8 mouse cellular contexts compared by ENCODE assay signal in the genomic region with DNA sequence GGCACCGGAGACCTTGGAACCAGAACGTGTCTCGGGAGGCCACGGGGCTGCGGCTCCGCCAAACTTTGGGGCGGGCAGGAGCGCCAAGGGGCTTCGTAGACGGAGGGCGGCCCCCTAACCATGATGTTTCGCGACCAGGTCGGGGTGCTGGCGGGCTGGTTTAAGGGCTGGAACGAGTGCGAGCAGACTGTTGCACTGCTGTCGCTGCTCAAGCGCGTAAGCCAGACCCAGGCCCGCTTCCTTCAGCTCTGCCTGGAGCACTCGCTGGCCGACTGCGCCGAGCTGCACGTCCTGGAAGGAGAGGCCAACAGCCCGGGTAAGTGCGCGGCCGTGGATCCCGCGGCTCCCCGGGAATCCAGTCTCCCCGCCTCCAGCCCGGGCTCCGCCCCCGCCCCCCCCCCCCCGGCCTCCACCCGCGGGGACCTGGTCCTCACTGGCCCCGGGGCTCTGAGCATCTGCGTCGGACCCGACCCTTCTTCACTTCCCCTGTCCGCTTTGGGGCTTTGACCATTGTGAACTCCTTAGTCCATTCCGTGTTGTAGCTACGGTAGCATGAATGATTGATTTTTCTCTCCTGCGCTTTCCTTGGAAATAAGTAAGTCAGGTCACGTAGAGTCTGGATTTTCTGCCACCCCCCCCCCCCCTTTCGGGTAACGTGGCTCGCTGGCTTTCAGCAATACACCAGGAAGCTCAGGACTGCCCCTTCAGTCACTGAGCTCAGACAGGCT. TPM values are rescaled to one million over a fixed set of nuclear protein-coding genes. Genes with fewer than 3 reads are reported as not detected.
DNase-seq lines count a peak whose midpoint lies in the region; ATAC-seq and TF ChIP-seq lines count a peak whose summit lies in the region.

No protein-coding gene starts in this region.

- no peaks in the 10 kb centered on the region for H3K9me3 ChIP-seq in forebrain, postnatal 0 days (ENCODE audit: low read length)
- H3K9me3 ChIP-seq in liver, postnatal 0 days (ENCODE audit: low read length): no peaks in the 10 kb centered on the region

- peak overlapping the region; percentile 51 for H3K9ac ChIP-seq in forebrain, postnatal 0 days
- peak overlapping the region; percentile 27 for H3K9ac ChIP-seq in liver, postnatal 0 days (replicated peaks)

- peak; percentile 52 for DNase-seq in ES-CJ7 (ENCODE audit: low read depth, low spot score)
- DNase-seq in cerebellum, adult 11-12 months: peak; percentile 60
- peak; percentile 71 for DNase-seq in forebrain, postnatal 0 days
- DNase-seq in heart, postnatal 14 days: peak; percentile 70 to 72
- peak; percentile 24 to 46 for DNase-seq in layer of hippocampus, adult 18-20 months (ENCODE audit: low spot score in 2 of 2)
- peak; percentile 46 for DNase-seq in liver, postnatal 0 days
- peak; percentile 25 for DNase-seq in ovary, postnatal 14 days (ENCODE audit: low spot score)
- peak; percentile 70 for DNase-seq in urinary bladder, postnatal 14 days (ENCODE audit: low spot score)

- 0 out of 2 replicates have a peak, but pooled peaks cover 7% of the 10 kb centered on the region for H3K27me3 ChIP-seq in forebrain, postnatal 0 days (ENCODE audit: insufficient read depth, low read length)
- peaks cover 47% of the 10 kb centered on the region for H3K27me3 ChIP-seq in liver, postnatal 0 days (ENCODE audit: insufficient read depth, low read length)

- no peaks in the 10 kb centered on the region for H3K36me3 ChIP-seq in forebrain, postnatal 0 days (ENCODE audit: insufficient read depth)
- no peaks in the 10 kb centered on the region for H3K36me3 ChIP-seq in liver, postnatal 0 days (replicated peaks; ENCODE audit: insufficient read depth, low read length)

- H3K4me3 ChIP-seq in forebrain, postnatal 0 days (ENCODE audit: low read depth, low read length): peak overlapping the region; percentile 57
- peak overlapping the region; percentile 51 for H3K4me3 ChIP-seq in liver, postnatal 0 days (ENCODE audit: low read depth, low read length)

- TF ChIP-seq EP300 in liver, postnatal 0 days (IDR thresholded peaks at IDR 0.05; ENCODE audit: low read depth): no peak

- TF ChIP-seq CTCF in forebrain, postnatal 0 days (IDR thresholded peaks at IDR 0.05; ENCODE audit: low read depth): peak; percentile 14; the same call in 1 of the 2 replicates
- TF ChIP-seq CTCF in liver, postnatal 0 days (IDR thresholded peaks at IDR 0.05; ENCODE audit: low read depth): no peak

- H3K4me2 ChIP-seq in forebrain, postnatal 0 days (ENCODE audit: low read depth): peak overlapping the region; percentile 98
- H3K4me2 ChIP-seq in liver, postnatal 0 days (ENCODE audit: low read depth, low read length): peak overlapping the region; percentile 85

- no peaks in the 10 kb centered on the region; the same call in 1 of the 2 replicates for H3K4me1 ChIP-seq in forebrain, postnatal 0 days (ENCODE audit: insufficient read depth)
- peaks cover 4% of the 10 kb centered on the region; the same call in 1 of the 2 replicates for H3K4me1 ChIP-seq in liver, postnatal 0 days (ENCODE audit: insufficient read depth)

- H3K27ac ChIP-seq in forebrain, postnatal 0 days (ENCODE audit: low read depth, low read length): peak overlapping the region; percentile 46
- peak overlapping the region; percentile 2; the same call in 1 of the 2 replicates for H3K27ac ChIP-seq in liver, postnatal 0 days (ENCODE audit: low read depth)

- peak; percentile 53 for ATAC-seq in forebrain, postnatal 0 days
- no peak for ATAC-seq in liver, postnatal 0 days

- intact Hi-C loops in heart, postnatal 14 days (cut with DNase I): loop anchor here (5.0 kb wide), 3 partner anchors 37 to 302 kb away; a partner anchor contains a TSS

- under 1% methylated on average over 52 of the region's 52 CpGs for WGBS in forebrain, postnatal 0 days
- under 1% methylated on average over 40 of the region's 52 CpGs for WGBS in liver, postnatal 0 days (ENCODE audit: insufficient replicate concordance)

RNA-seq across cellular contexts. Expression of a gene that starts 2.2 kb away (rescaled TPM):
- 12.3 and 15.2 TPM in 2 replicates for total RNA-seq in forebrain, postnatal 0 days (2014; rRNA removed)
- 2.5 and 3.5 TPM in 2 replicates for polyA plus RNA-seq in forebrain, postnatal 0 days (2015; fragmentation: Nextera tagmentation; extraction: Ambion mirVana)
- total RNA-seq in heart, postnatal 14 days (2021): 10 to 100 TPM; 53.4 to 54.8 TPM
- 10 to 100 TPM; 12.5 to 13.8 TPM for total RNA-seq in layer of hippocampus, adult 18-20 months (2021)
- polyA plus RNA-seq in liver, postnatal 0 days (2015; fragmentation: Nextera tagmentation; extraction: Ambion mirVana): 0.34 and 0.45 TPM in 2 replicates

RNA-seq across cellular contexts. Expression of a gene that starts 52.9 kb away (rescaled TPM):
- total RNA-seq in forebrain, postnatal 0 days (2014; rRNA removed): 10.5 and 15.6 TPM in 2 replicates
- 14.1 and 16.0 TPM in 2 replicates for polyA plus RNA-seq in forebrain, postnatal 0 days (2015; fragmentation: Nextera tagmentation; extraction: Ambion mirVana)
- total RNA-seq in heart, postnatal 14 days (2021): 10 to 100 TPM; 38.4 to 38.5 TPM
- 10 to 100 TPM; 21.5 to 23.9 TPM for total RNA-seq in layer of hippocampus, adult 18-20 months (2021)
- polyA plus RNA-seq in liver, postnatal 0 days (2015; fragmentation: Nextera tagmentation; extraction: Ambion mirVana): 34.8 and 35.2 TPM in 2 replicates
